Mouse (Mus musculus) sigmoid colon, adult 10 weeks (tissue): ENCODE data around the gene Kdm5a. TPM values are rescaled to one million over a fixed set of nuclear protein-coding genes. Genes with fewer than 3 reads are reported as not detected.

Experiments
- polyA plus RNA-seq: library from polyadenylated mRNA; stranded (reverse); fragments of 350-450 nt; fragmentation: Illumina TruSeq; extraction: RNeasy Lipid Tissue Mini Kit (QIAGEN cat#74804); gene quantifications from one replicate; pipeline ENCODE4 v1.2.3, GENCODE M21; 2014; ENCODE audit warnings: low read depth, low replicate concordance

Kdm5a gene
- 71.7 TPM for polyA plus RNA-seq

GRCm38 (mm10) chr6:120363688-120364522, at the start of gene Kdm5a, which contains the start of gene Ccdc77:
TSS of gene Kdm5a (plus strand) at chr6:120364124.
TSS of gene Ccdc77 (minus strand) at chr6:120364374.

GRCm38 (mm10) chr6:120463086-120463871, 99.4 kb downstream of the Kdm5a start, which contains the start of gene Il17ra:
TSS of gene Il17ra (plus strand) at chr6:120463247.

DNA sequence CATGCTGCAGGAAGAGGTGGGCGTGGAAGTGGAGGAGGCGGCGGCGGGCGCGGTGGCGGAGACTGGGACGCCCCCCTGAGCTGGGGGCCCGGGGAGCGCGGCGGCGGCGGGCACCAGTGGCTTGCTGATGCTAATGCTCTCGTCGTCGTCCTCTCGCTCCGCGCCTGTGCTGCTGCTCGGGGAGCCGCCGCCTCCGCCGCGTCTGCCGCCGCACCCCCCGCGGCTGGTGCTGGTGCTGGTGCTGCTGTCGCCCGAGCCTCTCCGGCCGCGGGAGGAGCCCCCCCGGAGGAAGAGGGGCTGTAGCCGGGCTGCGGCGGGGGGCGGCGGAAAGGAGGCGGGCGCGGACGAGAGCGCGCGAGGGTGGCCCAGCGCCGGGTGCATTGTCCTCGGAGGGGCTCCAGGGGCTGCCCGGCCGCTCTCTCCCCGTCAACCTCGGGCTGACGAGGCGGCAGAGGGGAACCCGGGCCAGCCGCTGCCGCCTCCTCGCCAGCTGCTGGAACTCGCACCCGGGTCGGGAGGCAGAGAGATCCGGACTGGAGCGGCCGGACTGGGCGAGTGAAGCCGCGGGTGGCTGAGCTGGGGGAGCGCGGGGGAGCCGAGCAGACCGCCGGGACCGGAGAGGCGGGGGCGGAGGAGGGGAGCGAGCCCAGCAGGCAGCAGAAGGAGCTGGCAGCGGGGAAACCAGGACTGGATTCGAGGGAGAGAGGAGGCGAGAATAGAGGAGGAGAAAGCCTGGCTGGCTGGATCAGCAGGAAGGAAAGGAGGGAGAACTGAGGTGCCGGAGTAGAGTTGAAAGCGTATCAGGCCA, 129.7 kb downstream of the Kdm5a start, which contains the start of gene Tmem121b:
Tmem121b (minus strand) TSS at position 434 of the 808 bp plus-strand sequence.

Other genes with a start within 250 kb of the Kdm5a start
- gene D330020A13Rik, start 69.8 kb upstream of the Kdm5a start, polyA plus RNA-seq = not detected
- 5.0 TPM for gene B4galnt3, start 69.6 kb upstream of the Kdm5a start, polyA plus RNA-seq
- 15.6 TPM for gene Ccdc77, start 250 bp downstream of the Kdm5a start, polyA plus RNA-seq
- gene Il17ra, start 99.1 kb downstream of the Kdm5a start, polyA plus RNA-seq = 4.0 TPM
- not detected for gene Tmem121b, start 129.7 kb downstream of the Kdm5a start, polyA plus RNA-seq
- gene Hdhd5, start 167.2 kb downstream of the Kdm5a start, polyA plus RNA-seq = 9.1 TPM